Mouse (Mus musculus) heart, postnatal 0 days (tissue): ENCODE measurements around the gene Pik3c2g.

Source experiments
- CTCF ChIP-seq: IDR thresholded peaks from 2 replicates; pipeline ENCODE4 v1.5.1; 2016; ENCODE audit warnings: antibody characterized with exemption, control low read depth, low read depth
- EP300 ChIP-seq: IDR thresholded peaks from 2 replicates; pipeline ENCODE4 v1.6.1; 2016; ENCODE audit warnings: antibody characterized with exemption, low read depth

- TF ChIP-seq CTCF (no peak), EP300 (no peak)
Measured at GRCm38 (mm10) chr6:139908997-139909669, 322.1 kb downstream of the Pik3c2g start.
